Comparison of ENCODE assay signal across 12 mouse cellular contexts in genomic region chr7:30332622-30333259, GRCm38 (mm10). TPM values are rescaled to one million over a fixed set of nuclear protein-coding genes. Genes with fewer than 3 reads are reported as not detected.
DNase-seq lines count a peak whose midpoint lies in the region; ATAC-seq and TF ChIP-seq lines count a peak whose summit lies in the region.
"Had no signal": no experiment of that assay in that cellular context is flagged by ENCODE, and none has a peak within 500 bp of the region (broad histone marks: within the 10 kb centered on the region; RNA-seq: fewer than 3 reads in every experiment).

No protein-coding gene starts in this region.

- H3K36me3 ChIP-seq in heart, embryonic 11.5 days (ENCODE audit: control insufficient read depth, insufficient read depth, low read length) = no peaks in the 10 kb centered on the region
- no peaks in the 10 kb centered on the region for H3K36me3 ChIP-seq in midbrain, embryonic 13.5 days
- no peaks in the 10 kb centered on the region for H3K36me3 ChIP-seq in midbrain, embryonic 16.5 days (ENCODE audit: control insufficient read depth, insufficient read depth, low read length)
- H3K36me3 ChIP-seq in forebrain, postnatal 0 days (ENCODE audit: insufficient read depth) = no peaks in the 10 kb centered on the region
- H3K36me3 ChIP-seq in neural tube, embryonic 15.5 days = no peaks in the 10 kb centered on the region

- no peak overlapping the region for H3K9ac ChIP-seq in heart, embryonic 11.5 days (ENCODE audit: low read depth, low read length)
- no peak overlapping the region for H3K9ac ChIP-seq in midbrain, embryonic 13.5 days (replicated peaks)
- H3K9ac ChIP-seq in midbrain, embryonic 16.5 days (ENCODE audit: low read depth, low read length) = no peak overlapping the region
- no peak overlapping the region for H3K9ac ChIP-seq in forebrain, postnatal 0 days
- no peak overlapping the region for H3K9ac ChIP-seq in neural tube, embryonic 15.5 days (replicated peaks)

- H3K9me3 ChIP-seq in heart, embryonic 11.5 days (replicated peaks; ENCODE audit: control insufficient read depth, low read length) = no peaks in the 10 kb centered on the region
- H3K9me3 ChIP-seq in midbrain, embryonic 13.5 days = no peaks in the 10 kb centered on the region
- no peaks in the 10 kb centered on the region for H3K9me3 ChIP-seq in midbrain, embryonic 16.5 days (replicated peaks; ENCODE audit: control insufficient read depth, low read length, poor library complexity, severe bottlenecking)
- no peaks in the 10 kb centered on the region for H3K9me3 ChIP-seq in forebrain, postnatal 0 days (ENCODE audit: low read length)
- H3K9me3 ChIP-seq in neural tube, embryonic 15.5 days (replicated peaks) = no peaks in the 10 kb centered on the region

- TF ChIP-seq CTCF in forebrain, postnatal 0 days (IDR thresholded peaks at IDR 0.05; ENCODE audit: low read depth) = no peak

- WGBS in heart, embryonic 11.5 days (ENCODE audit: insufficient replicate concordance) = 53% methylated on average over 18 of the region's 18 CpGs
- 66% methylated on average over 18 of the region's 18 CpGs for WGBS in midbrain, embryonic 13.5 days
- WGBS in midbrain, embryonic 16.5 days = 67% methylated on average over 18 of the region's 18 CpGs
- 61% methylated on average over 18 of the region's 18 CpGs for WGBS in forebrain, postnatal 0 days
- WGBS in neural tube, embryonic 15.5 days = 57% methylated on average over 18 of the region's 18 CpGs

- peaks cover 17% of the 10 kb centered on the region for H3K27me3 ChIP-seq in heart, embryonic 11.5 days (ENCODE audit: control insufficient read depth, insufficient read depth, low read length)
- H3K27me3 ChIP-seq in midbrain, embryonic 13.5 days = peaks cover 27% of the 10 kb centered on the region
- peaks cover 15% of the 10 kb centered on the region for H3K27me3 ChIP-seq in midbrain, embryonic 16.5 days (ENCODE audit: control insufficient read depth, insufficient read depth, low read depth, low read length)
- no peaks in the 10 kb centered on the region for H3K27me3 ChIP-seq in forebrain, postnatal 0 days (ENCODE audit: insufficient read depth, low read length)
- H3K27me3 ChIP-seq in neural tube, embryonic 15.5 days (replicated peaks) = peaks cover 24% of the 10 kb centered on the region

- H3K4me2 ChIP-seq in heart, embryonic 11.5 days = 0 out of 2 replicates have a peak overlapping the region, but pooled peaks have one; percentile 5
- H3K4me2 ChIP-seq in midbrain, embryonic 13.5 days (replicated peaks) = no peak overlapping the region
- no peak overlapping the region for H3K4me2 ChIP-seq in midbrain, embryonic 16.5 days (ENCODE audit: low read length)
- H3K4me2 ChIP-seq in forebrain, postnatal 0 days (ENCODE audit: low read depth) = peak overlapping the region; percentile 40; the same call in 1 of the 2 replicates
- H3K4me2 ChIP-seq in neural tube, embryonic 15.5 days = peak overlapping the region; percentile 56
- H3K4me2 ChIP-seq: liver, embryonic 11.5 days had no signal

- no peak overlapping the region for H3K4me3 ChIP-seq in heart, embryonic 11.5 days (ENCODE audit: low read depth, low read length)
- H3K4me3 ChIP-seq in midbrain, embryonic 13.5 days (replicated peaks) = 0 out of 2 replicates have a peak overlapping the region, but pooled peaks have one; percentile 11
- no peak overlapping the region for H3K4me3 ChIP-seq in midbrain, embryonic 16.5 days (ENCODE audit: low read depth, low read length)
- no peak overlapping the region; the same call in 1 of the 2 replicates for H3K4me3 ChIP-seq in forebrain, postnatal 0 days (ENCODE audit: low read depth, low read length)
- H3K4me3 ChIP-seq in neural tube, embryonic 15.5 days (replicated peaks) = peak overlapping the region; percentile 29; the same call in 1 of the 2 replicates
- H3K4me3 ChIP-seq: erythroblast, embryonic 14.5 days had no signal

- peak overlapping the region; percentile 10; the same call in 1 of the 2 replicates for H3K27ac ChIP-seq in heart, embryonic 11.5 days (ENCODE audit: low read depth, low read length)
- H3K27ac ChIP-seq in midbrain, embryonic 13.5 days = no peak overlapping the region
- no peak overlapping the region for H3K27ac ChIP-seq in midbrain, embryonic 16.5 days (ENCODE audit: low read length)
- no peak overlapping the region for H3K27ac ChIP-seq in forebrain, postnatal 0 days (ENCODE audit: low read depth, low read length)
- peak overlapping the region; percentile 60; the same call in 1 of the 2 replicates for H3K27ac ChIP-seq in neural tube, embryonic 15.5 days (replicated peaks)
- H3K27ac ChIP-seq: kidney, postnatal 0 days; macrophage had no signal

- no peak for ATAC-seq in heart, embryonic 11.5 days (replicated peaks; ENCODE audit: insufficient number of reproducible peaks, low FRiP score, low TSS enrichment)
- no peak for ATAC-seq in midbrain, embryonic 13.5 days
- no peak for ATAC-seq in midbrain, embryonic 16.5 days
- ATAC-seq in forebrain, postnatal 0 days = no peak
- ATAC-seq in neural tube, embryonic 15.5 days (ENCODE audit: low FRiP score) = no peak

- no peak for DNase-seq in heart, adult 18-20 months
- DNase-seq in forebrain, postnatal 0 days = no peak
- no peak for DNase-seq in right cerebral cortex, postnatal 25 days
- DNase-seq in embryo, embryonic 11 days = no peak

- peaks cover 19% of the 10 kb centered on the region; the same call in 1 of the 2 replicates for H3K4me1 ChIP-seq in heart, embryonic 11.5 days (ENCODE audit: control insufficient read depth, insufficient read depth, low read length)
- peaks cover 21% of the 10 kb centered on the region for H3K4me1 ChIP-seq in midbrain, embryonic 13.5 days (replicated peaks)
- H3K4me1 ChIP-seq in midbrain, embryonic 16.5 days (ENCODE audit: control insufficient read depth, insufficient read depth, low read length) = peaks cover 12% of the 10 kb centered on the region
- H3K4me1 ChIP-seq in forebrain, postnatal 0 days (ENCODE audit: insufficient read depth) = peaks cover 7% of the 10 kb centered on the region
- peaks cover 37% of the 10 kb centered on the region for H3K4me1 ChIP-seq in neural tube, embryonic 15.5 days

RNA-seq across cellular contexts. Expression of gene Sdhaf1, which starts 9.0 kb away (rescaled TPM):
- 14.6 and 16.6 TPM in 2 replicates for polyA plus RNA-seq in heart, embryonic 11.5 days (2014; fragmentation: Nextera tagmentation; extraction: Ambion mirVana)
- total RNA-seq in heart, adult 18-20 months (2021) = 10 to 100 TPM; 13.3 to 13.5 TPM
- 21.2 and 23.6 TPM in 2 replicates for polyA plus RNA-seq in midbrain, embryonic 13.5 days (2015; fragmentation: Nextera tagmentation; extraction: Ambion mirVana)
- 15.2 and 16.9 TPM in 2 replicates for polyA plus RNA-seq in midbrain, embryonic 16.5 days (2015; fragmentation: Nextera tagmentation; extraction: Ambion mirVana)
- total RNA-seq in forebrain, postnatal 0 days (2014; rRNA removed) = 9.8 and 14.6 TPM in 2 replicates
- 18.4 and 20.7 TPM in 2 replicates for polyA plus RNA-seq in forebrain, postnatal 0 days (2015; fragmentation: Nextera tagmentation; extraction: Ambion mirVana)
- polyA plus RNA-seq in neural tube, embryonic 15.5 days (2015; fragmentation: Nextera tagmentation; extraction: Ambion mirVana) = 16.0 and 16.7 TPM in 2 replicates

RNA-seq across cellular contexts. Expression of gene E130208F15Rik, which starts 11.2 kb away (rescaled TPM):
- polyA plus RNA-seq in heart, embryonic 11.5 days (2014; fragmentation: Nextera tagmentation; extraction: Ambion mirVana) = not detected in 2 replicates
- 1 to 10 TPM in 1 of 2 experiments, under 1 TPM in 1; 0.45 to 1.1 TPM for total RNA-seq in heart, adult 18-20 months (2021)
- not detected in 2 replicates for polyA plus RNA-seq in midbrain, embryonic 13.5 days (2015; fragmentation: Nextera tagmentation; extraction: Ambion mirVana)
- not detected in 2 replicates for polyA plus RNA-seq in midbrain, embryonic 16.5 days (2015; fragmentation: Nextera tagmentation; extraction: Ambion mirVana)
- total RNA-seq in forebrain, postnatal 0 days (2014; rRNA removed) = 0.52 TPM in 1 of 2 replicates, not detected in the other
- polyA plus RNA-seq in forebrain, postnatal 0 days (2015; fragmentation: Nextera tagmentation; extraction: Ambion mirVana) = 0.31 TPM in 1 of 2 replicates, not detected in the other
- polyA plus RNA-seq in neural tube, embryonic 15.5 days (2015; fragmentation: Nextera tagmentation; extraction: Ambion mirVana) = not detected in 2 replicates
- polyA plus RNA-seq: erythroblast, embryonic 14.5 days; kidney, postnatal 0 days; liver, embryonic 11.5 days had no signal

RNA-seq across cellular contexts. Expression of gene Syne4, which starts 18.1 kb away (rescaled TPM):
- polyA plus RNA-seq in heart, embryonic 11.5 days (2014; fragmentation: Nextera tagmentation; extraction: Ambion mirVana) = 18.1 and 20.0 TPM in 2 replicates
- 1 to 10 TPM in 1 of 2 experiments, under 1 TPM in 1; 0.72 to 2.0 TPM for total RNA-seq in heart, adult 18-20 months (2021)
- 10.8 and 11.7 TPM in 2 replicates for polyA plus RNA-seq in midbrain, embryonic 13.5 days (2015; fragmentation: Nextera tagmentation; extraction: Ambion mirVana)
- polyA plus RNA-seq in midbrain, embryonic 16.5 days (2015; fragmentation: Nextera tagmentation; extraction: Ambion mirVana) = 13.4 and 16.0 TPM in 2 replicates
- 5.2 and 6.5 TPM in 2 replicates for total RNA-seq in forebrain, postnatal 0 days (2014; rRNA removed)
- 1.8 and 4.5 TPM in 2 replicates for polyA plus RNA-seq in forebrain, postnatal 0 days (2015; fragmentation: Nextera tagmentation; extraction: Ambion mirVana)
- polyA plus RNA-seq in neural tube, embryonic 15.5 days (2015; fragmentation: Nextera tagmentation; extraction: Ambion mirVana) = 18.9 and 24.7 TPM in 2 replicates

RNA-seq across cellular contexts. Expression of gene Alkbh6, which starts 24.2 kb away (rescaled TPM):
- polyA plus RNA-seq in heart, embryonic 11.5 days (2014; fragmentation: Nextera tagmentation; extraction: Ambion mirVana) = 65.5 and 66.1 TPM in 2 replicates
- total RNA-seq in heart, adult 18-20 months (2021) = 10 to 100 TPM; 26.2 to 27.8 TPM
- 128 and 132 TPM in 2 replicates for polyA plus RNA-seq in midbrain, embryonic 13.5 days (2015; fragmentation: Nextera tagmentation; extraction: Ambion mirVana)
- polyA plus RNA-seq in midbrain, embryonic 16.5 days (2015; fragmentation: Nextera tagmentation; extraction: Ambion mirVana) = 120 and 127 TPM in 2 replicates
- 70.5 and 74.1 TPM in 2 replicates for total RNA-seq in forebrain, postnatal 0 days (2014; rRNA removed)
- 117 and 127 TPM in 2 replicates for polyA plus RNA-seq in forebrain, postnatal 0 days (2015; fragmentation: Nextera tagmentation; extraction: Ambion mirVana)
- 131 and 141 TPM in 2 replicates for polyA plus RNA-seq in neural tube, embryonic 15.5 days (2015; fragmentation: Nextera tagmentation; extraction: Ambion mirVana)

RNA-seq across cellular contexts. Expression of gene Lrfn3, which starts 29.8 kb away (rescaled TPM):
- polyA plus RNA-seq in heart, embryonic 11.5 days (2014; fragmentation: Nextera tagmentation; extraction: Ambion mirVana) = 1.4 and 1.5 TPM in 2 replicates
- total RNA-seq in heart, adult 18-20 months (2021) = 1 to 10 TPM; 1.4 to 1.8 TPM
- 11.4 and 13.0 TPM in 2 replicates for polyA plus RNA-seq in midbrain, embryonic 13.5 days (2015; fragmentation: Nextera tagmentation; extraction: Ambion mirVana)
- polyA plus RNA-seq in midbrain, embryonic 16.5 days (2015; fragmentation: Nextera tagmentation; extraction: Ambion mirVana) = 15.2 and 15.7 TPM in 2 replicates
- 25.2 and 28.0 TPM in 2 replicates for total RNA-seq in forebrain, postnatal 0 days (2014; rRNA removed)
- 16.4 and 20.3 TPM in 2 replicates for polyA plus RNA-seq in forebrain, postnatal 0 days (2015; fragmentation: Nextera tagmentation; extraction: Ambion mirVana)
- 13.5 and 15.7 TPM in 2 replicates for polyA plus RNA-seq in neural tube, embryonic 15.5 days (2015; fragmentation: Nextera tagmentation; extraction: Ambion mirVana)
- polyA plus RNA-seq: macrophage had no signal

Comparison
In these comparisons a context has a peak if more than half of its experiments do, and no peak if none do; other contexts are left out.
1. H3K4me3 ChIP-seq: peak in midbrain, embryonic 13.5 days (single experiment) and neural tube, embryonic 15.5 days (single experiment); none in heart, embryonic 11.5 days (single experiment), midbrain, embryonic 16.5 days (single experiment) and forebrain, postnatal 0 days (single experiment).
2. H3K27ac ChIP-seq: peak in heart, embryonic 11.5 days (single experiment) and neural tube, embryonic 15.5 days (single experiment); none in midbrain, embryonic 13.5 days (single experiment), midbrain, embryonic 16.5 days (single experiment) and forebrain, postnatal 0 days (single experiment).
3. H3K4me2 ChIP-seq: peak in heart, embryonic 11.5 days (single experiment), forebrain, postnatal 0 days (single experiment) and neural tube, embryonic 15.5 days (single experiment); none in midbrain, embryonic 13.5 days (single experiment) and midbrain, embryonic 16.5 days (single experiment).